Mouse (Mus musculus): ENCODE measurements around the gene Tex14. TPM values are rescaled to one million over a fixed set of nuclear protein-coding genes. Genes with fewer than 3 reads are reported as not detected.

Gene Tex14
- total RNA-seq (2014; rRNA removed) (0.23 and 0.81 TPM in 2 replicates), polyA plus RNA-seq (2015; fragmentation: Nextera tagmentation; extraction: Ambion mirVana) (0.03 and 0.23 TPM in 2 replicates)

- DNase-seq (no peak), ATAC-seq (no peak)
- H3K36me3 ChIP-seq (ENCODE audit: insufficient read depth): no peaks in the 10 kb centered on the region
- no peaks in the 10 kb centered on the region for H3K9me3 ChIP-seq (ENCODE audit: low read length)
- peak within 1 kb of the TSS; percentile 63 for H3K4me2 ChIP-seq (ENCODE audit: low read depth)
- H3K4me1 ChIP-seq (ENCODE audit: insufficient read depth): peaks cover 5% of the 10 kb centered on the region; the same call in 1 of the 2 replicates
- peak within 1 kb of the TSS; percentile 60 for H3K4me3 ChIP-seq (ENCODE audit: low read depth, low read length)
- no peaks in the 10 kb centered on the region for H3K27me3 ChIP-seq (ENCODE audit: insufficient read depth, low read length)
- peak within 1 kb of the TSS; percentile 71 for H3K9ac ChIP-seq
- H3K27ac ChIP-seq (ENCODE audit: low read depth, low read length): peak within 1 kb of the TSS; percentile 90
- 79% methylated on average over 27 of the region's 27 CpGs for WGBS
- no peak for TF ChIP-seq CTCF (IDR thresholded peaks at IDR 0.05; ENCODE audit: low read depth)
Measured at GRCm38 (mm10) chr11:87404876-87405275, at the start of gene Tex14, which contains the start of gene Rad51c. TSS of gene Tex14 (plus strand) at chr11:87405065. TSS of gene Rad51c (minus strand) at chr11:87404954.

GRCm38 (mm10) chr11:87357317-87358300, 47.3 kb upstream of the Tex14 start:
- H3K4me1 ChIP-seq (ENCODE audit: insufficient read depth): no peaks in the 10 kb centered on the region; the same call in 1 of the 2 replicates
- peak overlapping the region; percentile 64 for H3K4me2 ChIP-seq (ENCODE audit: low read depth)
- H3K27ac ChIP-seq (ENCODE audit: low read depth, low read length): peak overlapping the region; percentile 90
- ATAC-seq (peak; percentile 9; the same call in 1 of the 2 replicates), DNase-seq (peak; percentile 65)
- peak overlapping the region; percentile 74 for H3K4me3 ChIP-seq (ENCODE audit: low read depth, low read length)
- no peak for TF ChIP-seq CTCF (IDR thresholded peaks at IDR 0.05; ENCODE audit: low read depth)
- 4% methylated on average over 31 of the region's 31 CpGs for WGBS
- H3K36me3 ChIP-seq (ENCODE audit: insufficient read depth): no peaks in the 10 kb centered on the region
- no peaks in the 10 kb centered on the region for H3K27me3 ChIP-seq (ENCODE audit: insufficient read depth, low read length)
- H3K9me3 ChIP-seq (ENCODE audit: low read length): no peaks in the 10 kb centered on the region
- peak overlapping the region; percentile 71 for H3K9ac ChIP-seq

- Histone ChIP-seq H3K4me3 (ENCODE audit: low read depth, low read length) (peak within 1 kb of the TSS; percentile 74), H3K27ac (ENCODE audit: low read depth, low read length) (peak within 1 kb of the TSS; percentile 90), H3K4me1 (ENCODE audit: insufficient read depth) (no peaks in the 10 kb centered on the region; the same call in 1 of the 2 replicates), H3K9me3 (ENCODE audit: low read length) (no peaks in the 10 kb centered on the region), H3K36me3 (ENCODE audit: insufficient read depth) (no peaks in the 10 kb centered on the region), H3K4me2 (ENCODE audit: low read depth) (peak within 1 kb of the TSS; percentile 64), H3K9ac (peak within 1 kb of the TSS; percentile 71), H3K27me3 (ENCODE audit: insufficient read depth, low read length) (no peaks in the 10 kb centered on the region)
- no peak for TF ChIP-seq CTCF (IDR thresholded peaks at IDR 0.05; ENCODE audit: low read depth)
- DNase-seq (peak; percentile 94), ATAC-seq (peak; percentile 96)
- WGBS: 1% methylated on average over 89 of the region's 104 CpGs
Measured at GRCm38 (mm10) chr11:87358331-87359261, 46.3 kb upstream of the Tex14 start, which contains the start of gene Ppm1e. TSS of gene Ppm1e (minus strand) at chr11:87359023.

- H3K4me2 ChIP-seq (ENCODE audit: low read depth): peak overlapping the region; percentile 64
- no peaks in the 10 kb centered on the region for H3K27me3 ChIP-seq (ENCODE audit: insufficient read depth, low read length)
- H3K27ac ChIP-seq (ENCODE audit: low read depth, low read length): peak overlapping the region; percentile 64
- TF ChIP-seq CTCF (IDR thresholded peaks at IDR 0.05; ENCODE audit: low read depth): no peak
- WGBS: 11% methylated on average over 10 of the region's 10 CpGs
- no peak for DNase-seq
- no peak for ATAC-seq
- peak overlapping the region; percentile 74 for H3K4me3 ChIP-seq (ENCODE audit: low read depth, low read length)
- H3K9me3 ChIP-seq (ENCODE audit: low read length): no peaks in the 10 kb centered on the region
- H3K4me1 ChIP-seq (ENCODE audit: insufficient read depth): no peaks in the 10 kb centered on the region; the same call in 1 of the 2 replicates
- H3K9ac ChIP-seq: peak overlapping the region; percentile 71; the same call in 1 of the 2 replicates
- H3K36me3 ChIP-seq (ENCODE audit: insufficient read depth): no peaks in the 10 kb centered on the region
Measured at GRCm38 (mm10) chr11:87359262-87359612, 45.6 kb upstream of the Tex14 start.

GRCm38 (mm10) chr11:87365120-87365519, 39.7 kb upstream of the Tex14 start:
- no peaks in the 10 kb centered on the region for H3K27me3 ChIP-seq (ENCODE audit: insufficient read depth, low read length)
- WGBS: 94% methylated on average over 5 of the region's 5 CpGs
- no peak overlapping the region for H3K4me2 ChIP-seq (ENCODE audit: low read depth)
- no peak overlapping the region for H3K9ac ChIP-seq
- no peak for ATAC-seq
- H3K9me3 ChIP-seq (ENCODE audit: low read length): no peaks in the 10 kb centered on the region
- no peak overlapping the region for H3K27ac ChIP-seq (ENCODE audit: low read depth, low read length)
- H3K4me1 ChIP-seq (ENCODE audit: insufficient read depth): no peaks in the 10 kb centered on the region
- no peak for DNase-seq
- TF ChIP-seq CTCF (IDR thresholded peaks at IDR 0.05; ENCODE audit: low read depth): no peak
- H3K4me3 ChIP-seq (ENCODE audit: low read depth, low read length): no peak overlapping the region
- H3K36me3 ChIP-seq (ENCODE audit: insufficient read depth): no peaks in the 10 kb centered on the region

GRCm38 (mm10) chr11:87367061-87367460, 37.8 kb upstream of the Tex14 start:
- Histone ChIP-seq H3K4me3 (ENCODE audit: low read depth, low read length) (no peak overlapping the region), H3K36me3 (ENCODE audit: insufficient read depth) (no peaks in the 10 kb centered on the region), H3K27me3 (ENCODE audit: insufficient read depth, low read length) (no peaks in the 10 kb centered on the region), H3K9me3 (ENCODE audit: low read length) (no peaks in the 10 kb centered on the region), H3K4me1 (ENCODE audit: insufficient read depth) (no peaks in the 10 kb centered on the region), H3K27ac (ENCODE audit: low read depth, low read length) (no peak overlapping the region), H3K9ac (no peak overlapping the region), H3K4me2 (ENCODE audit: low read depth) (no peak overlapping the region)
- TF ChIP-seq CTCF (IDR thresholded peaks at IDR 0.05; ENCODE audit: low read depth): no peak
- no peak for ATAC-seq
- WGBS: 84% methylated on average over 7 of the region's 7 CpGs
- no peak for DNase-seq
